Mouse (Mus musculus) stomach, embryonic 16.5 days (tissue): ENCODE measurements around the gene Muc5b. TPM values are rescaled to one million over a fixed set of nuclear protein-coding genes. Genes with fewer than 3 reads are reported as not detected.

ENCODE experiments used
- ATAC-seq: fragments of 200-750 bp; cut with Nextera tagmentation; 2 replicates; pipeline ENCODE4 v1.8.0; 2017; ENCODE audit warnings: moderate number of reproducible peaks, moderate TSS enrichment; ENCODE audit not compliant: insufficient read depth, low FRiP score
- H3K27ac ChIP-seq: fragments of 300-500 bp; sonication (generic); 2 replicates; pipeline ENCODE4 v1.5.1; 2014; ENCODE audit warnings: low read length
- H3K27me3 ChIP-seq: fragments of 300-500 bp; sonication (generic); 2 replicates; pipeline ENCODE4 v1.6.1; 2014; ENCODE audit warnings: low read length, control low read depth, mixed read lengths; ENCODE audit not compliant: control insufficient read depth, insufficient read depth
- H3K36me3 ChIP-seq: fragments of 300-500 bp; sonication (generic); 2 replicates; pipeline ENCODE4 v1.6.1; 2014; ENCODE audit warnings: low read length; ENCODE audit not compliant: control insufficient read depth, insufficient read depth
- H3K4me1 ChIP-seq: fragments of 300-500 bp; sonication (generic); 2 replicates; pipeline ENCODE4 v1.6.1; 2014; ENCODE audit warnings: low read length, control low read depth, mixed read lengths; ENCODE audit not compliant: control insufficient read depth, insufficient read depth
- H3K4me2 ChIP-seq: fragments of 300-500 bp; sonication (generic); 2 replicates; pipeline ENCODE4 v1.6.1; 2014; ENCODE audit warnings: low read depth, low read length, mixed read lengths
- H3K4me3 ChIP-seq: fragments of 300-500 bp; sonication (generic); replicated peaks from 2 replicates; pipeline ENCODE4 v1.5.1; 2014; ENCODE audit warnings: mild to moderate bottlenecking, low read length
- H3K9ac ChIP-seq: fragments of 300-500 bp; sonication (generic); 2 replicates; pipeline ENCODE4 v1.6.1; 2014; ENCODE audit warnings: low read length
- H3K9me3 ChIP-seq: fragments of 300-500 bp; sonication (generic); replicated peaks from 2 replicates; pipeline ENCODE4 v1.6.1; 2016; ENCODE audit warnings: low read length, control low read depth; ENCODE audit not compliant: control insufficient read depth
- WGBS: fragments of 180-500 bp; shearing (Covaris S2); extraction: QIAGEN DNeasy Blood & Tissue Kit; methylation state at CpG from one replicate; pipeline ENCODE4 v1.1.7; 2014; 5-methylcytosine and 5-hydroxymethylcytosine counted together
- polyA plus RNA-seq: library from polyadenylated mRNA; unstranded; fragments of >200 nt; fragmentation: Nextera tagmentation; extraction: Ambion mirVana; gene quantifications from 2 replicates; pipeline ENCODE4 v1.2.1, GENCODE M21; 2015

The Muc5b gene
- polyA plus RNA-seq, 1 experiment from 2014 or later, result 1.2 TPM

- H3K9ac ChIP-seq, result no peak within 1 kb of the TSS
- no peak within 1 kb of the TSS for H3K4me2 ChIP-seq
- H3K9me3 ChIP-seq, result no peaks in the 10 kb centered on the region
- 0 out of 2 replicates have a peak, but pooled peaks cover under 1% of the 10 kb centered on the region for H3K27me3 ChIP-seq
- no peaks in the 10 kb centered on the region for H3K4me1 ChIP-seq
- H3K36me3 ChIP-seq, result no peaks in the 10 kb centered on the region
- no peak within 1 kb of the TSS for H3K27ac ChIP-seq
- WGBS, result 86% methylated on average over 2 of the region's 2 CpGs
- ATAC-seq, result no peak
- H3K4me3 ChIP-seq, result no peak within 1 kb of the TSS
These were observed 79.5 kb downstream of the Muc5b start, which contains the start of gene Tollip for GRCm38 (mm10) chr7:141918407-141918806. Tollip (minus strand) TSS chr7:141918507.

Other genes starting within 250 kb of the Muc5b start
- gene Muc6, start 183.8 kb upstream of the Muc5b start, polyA plus RNA-seq, result 3.8 and 6.3 TPM in 2 replicates
- gene Muc2, start 148.7 kb upstream of the Muc5b start, polyA plus RNA-seq, result 2.5 and 3.2 TPM in 2 replicates
- 2.4 and 3.1 TPM in 2 replicates for gene Muc5ac, start 50.1 kb upstream of the Muc5b start, polyA plus RNA-seq
- gene Tollip, start 79.4 kb downstream of the Muc5b start, polyA plus RNA-seq, result 52.0 and 62.6 TPM in 2 replicates
- gene Brsk2, start 110.7 kb downstream of the Muc5b start, polyA plus RNA-seq, result 1.4 TPM in 2 replicates
- 73.9 and 75.9 TPM in 2 replicates for gene Mob2, start 222.0 kb downstream of the Muc5b start, polyA plus RNA-seq